Mouse (Mus musculus): ENCODE data around the gene Ulbp1. TPM values are rescaled to one million over a fixed set of nuclear protein-coding genes. Genes with fewer than 3 reads are reported as not detected.
"Not testable (repeated sequence)": the region's sequence is repeated elsewhere in the genome, so short reads cannot be mapped to it uniquely, and the experiment has no call there.

Ulbp1 gene
- total RNA-seq (2014; fragmentation: Nextera tagmentation) (28.6 and 32.3 TPM in 2 replicates), total RNA-seq (2017) (21.0 and 26.3 TPM in 2 replicates)

GRCm38 (mm10) chr10:7473197-7473889 is at the start of gene Ulbp1:
Ulbp1 (minus strand) TSS chr10:7473638.
- peak; percentile 99 for ATAC-seq (replicated peaks; ENCODE audit: poor library complexity, severe bottlenecking)

- ATAC-seq (replicated peaks; ENCODE audit: poor library complexity, severe bottlenecking) = not testable (repeated sequence)
Measured at GRCm38 (mm10) chr10:7498180-7498579, 24.7 kb upstream of the Ulbp1 start.

GRCm38 (mm10) chr10:7492384-7492783 is 18.9 kb upstream of the Ulbp1 start:
- ATAC-seq (replicated peaks; ENCODE audit: poor library complexity, severe bottlenecking) = peak; percentile 77

- ATAC-seq (replicated peaks; ENCODE audit: poor library complexity, severe bottlenecking) = no peak
Measured at GRCm38 (mm10) chr10:7483650-7484049, 10.2 kb upstream of the Ulbp1 start.

- ATAC-seq (replicated peaks; ENCODE audit: poor library complexity, severe bottlenecking) = peak; percentile 31; the same call in 1 of the 2 replicates
Measured at GRCm38 (mm10) chr10:7474225-7474624, 787 bp upstream of the Ulbp1 start.

GRCm38 (mm10) chr10:7471664-7472063 is 1.8 kb downstream of the Ulbp1 start:
- ATAC-seq (replicated peaks; ENCODE audit: poor library complexity, severe bottlenecking) = no peak

GRCm38 (mm10) chr10:7470457-7470856 is 3.0 kb downstream of the Ulbp1 start:
- ATAC-seq (replicated peaks; ENCODE audit: poor library complexity, severe bottlenecking) = no peak

GRCm38 (mm10) chr10:7469716-7470414 is 3.6 kb downstream of the Ulbp1 start:
- ATAC-seq (replicated peaks; ENCODE audit: poor library complexity, severe bottlenecking) = not testable (repeated sequence)

- no peak for ATAC-seq (replicated peaks; ENCODE audit: poor library complexity, severe bottlenecking)
Measured at GRCm38 (mm10) chr10:7462006-7462405, 11.4 kb downstream of the Ulbp1 start.

- no peak for ATAC-seq (replicated peaks; ENCODE audit: poor library complexity, severe bottlenecking)
Measured at GRCm38 (mm10) chr10:7438928-7439327, 34.5 kb downstream of the Ulbp1 start.

GRCm38 (mm10) chr10:7393143-7394035 is 80.0 kb downstream of the Ulbp1 start:
- ATAC-seq (replicated peaks; ENCODE audit: poor library complexity, severe bottlenecking) = no peak

- ATAC-seq (replicated peaks; ENCODE audit: poor library complexity, severe bottlenecking) = peak; percentile 33
Measured at GRCm38 (mm10) chr10:7391935-7392930, 81.2 kb downstream of the Ulbp1 start.

GRCm38 (mm10) chr10:7391561-7391934 is 81.9 kb downstream of the Ulbp1 start:
- peak; percentile 43 for ATAC-seq (replicated peaks; ENCODE audit: poor library complexity, severe bottlenecking)

- peak; percentile 56 for ATAC-seq (replicated peaks; ENCODE audit: poor library complexity, severe bottlenecking)
Measured at GRCm38 (mm10) chr10:7391108-7391507, 82.3 kb downstream of the Ulbp1 start.

Other genes starting within 250 kb of the Ulbp1 start
- 0.45 and 1.2 TPM in 2 replicates for gene Lrp11, start 116.2 kb upstream of the Ulbp1 start, total RNA-seq (2014; fragmentation: Nextera tagmentation)
- 0.57 and 0.82 TPM in 2 replicates for gene Lrp11, start 116.2 kb upstream of the Ulbp1 start, total RNA-seq (2017)
- gene Nup43, start 193.9 kb upstream of the Ulbp1 start, total RNA-seq (2014; fragmentation: Nextera tagmentation) = 18.7 and 40.1 TPM in 2 replicates
- 26.2 and 27.2 TPM in 2 replicates for gene Nup43, start 193.9 kb upstream of the Ulbp1 start, total RNA-seq (2017)
- gene Pcmt1, start 207.5 kb upstream of the Ulbp1 start, total RNA-seq (2014; fragmentation: Nextera tagmentation) = 46.8 and 64.6 TPM in 2 replicates
- 68.1 and 81.7 TPM in 2 replicates for gene Pcmt1, start 207.5 kb upstream of the Ulbp1 start, total RNA-seq (2017)
- 23.1 and 29.9 TPM in 2 replicates for gene Lats1, start 207.6 kb upstream of the Ulbp1 start, total RNA-seq (2014; fragmentation: Nextera tagmentation)
- 12.4 and 16.2 TPM in 2 replicates for gene Lats1, start 207.6 kb upstream of the Ulbp1 start, total RNA-seq (2017)